Mouse (Mus musculus) MEL (cell line): Measurements from ENCODE around the gene Vps35l.

ENCODE experiments used
- E2F4 ChIP-seq: IDR thresholded peaks from 2 replicates; pipeline ENCODE4 v1.6.1; 2011; ENCODE audit warnings: low read depth, low read length, improper control_type of control experiment, borderline replicate concordance
- TBP ChIP-seq: IDR thresholded peaks from 2 replicates; pipeline ENCODE4 v1.8.0; 2011; ENCODE audit warnings: low read depth, low read length, improper control_type of control experiment

DNA sequence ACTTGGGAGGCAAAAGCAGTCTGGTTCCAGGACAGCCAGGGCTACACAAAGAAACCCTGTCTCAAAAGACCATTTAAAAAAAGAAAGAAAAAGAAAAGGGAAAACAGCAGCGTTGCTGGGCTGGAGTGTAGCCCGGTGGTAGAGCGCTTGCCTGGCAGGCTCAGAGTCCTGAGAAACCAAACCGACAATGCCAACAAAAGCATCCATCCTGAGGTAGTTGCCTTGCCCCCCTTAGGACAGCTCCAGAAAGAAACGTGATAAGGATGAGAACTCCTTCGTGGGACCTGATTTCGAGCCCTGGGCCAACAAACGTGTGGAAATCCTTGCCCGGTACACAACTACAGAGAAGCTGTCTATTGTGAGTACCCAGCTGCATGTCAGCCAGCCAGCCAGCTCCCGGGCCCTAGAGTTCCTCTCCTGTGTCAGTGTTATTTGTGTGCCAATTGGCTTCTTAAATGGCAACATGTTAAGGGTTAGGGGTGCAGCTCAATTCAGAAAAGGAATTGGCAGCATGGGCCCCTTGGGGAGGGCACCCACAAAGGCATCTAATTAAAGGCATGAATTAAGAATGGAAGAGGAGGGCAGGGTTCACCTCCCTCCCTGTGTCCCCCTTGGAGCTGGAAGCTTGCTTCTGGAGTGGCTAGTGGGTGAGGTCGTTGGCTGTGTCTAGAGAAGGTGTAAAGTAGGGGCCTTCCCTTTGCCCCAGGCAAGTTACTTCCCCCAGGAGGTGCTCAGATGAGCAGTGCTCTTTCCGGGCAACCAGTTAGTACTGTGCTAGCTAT, 8.1 kb downstream of the Vps35l start:
- TF ChIP-seq E2F4 (no peak), TBP (no peak)
